Mouse (Mus musculus): ENCODE data around the gene Prima1.

GRCm38 (mm10) chr12:103226121-103226520 is 15.8 kb downstream of the Prima1 start:
- TF ChIP-seq CTCF (IDR thresholded peaks at IDR 0.05 in 2 of 3, conservative IDR thresholded peaks at IDR 0.05 in 1 of 3; ENCODE audit: control insufficient read depth in 1 of 3, insufficient read depth in 1 of 3, low read depth in 2 of 3, low read length in 3 of 3, poor library complexity in 1 of 3, severe bottlenecking in 1 of 3) (no peak), TAL1 (IDR thresholded peaks at IDR 0.05; ENCODE audit: low read length) (no peak)
